Mouse (Mus musculus): ENCODE measurements at regions not wholly inside any gene's neighbourhood (a gene's known extent, or its start where the extent isn't known, plus 50 kb on each side); places are given as distances from the start of the nearest gene placed in this dataset.
"Not testable (repeated sequence)": the region's sequence is repeated elsewhere in the genome, so short reads cannot be mapped to it uniquely, and the experiment has no call there.

DNA sequence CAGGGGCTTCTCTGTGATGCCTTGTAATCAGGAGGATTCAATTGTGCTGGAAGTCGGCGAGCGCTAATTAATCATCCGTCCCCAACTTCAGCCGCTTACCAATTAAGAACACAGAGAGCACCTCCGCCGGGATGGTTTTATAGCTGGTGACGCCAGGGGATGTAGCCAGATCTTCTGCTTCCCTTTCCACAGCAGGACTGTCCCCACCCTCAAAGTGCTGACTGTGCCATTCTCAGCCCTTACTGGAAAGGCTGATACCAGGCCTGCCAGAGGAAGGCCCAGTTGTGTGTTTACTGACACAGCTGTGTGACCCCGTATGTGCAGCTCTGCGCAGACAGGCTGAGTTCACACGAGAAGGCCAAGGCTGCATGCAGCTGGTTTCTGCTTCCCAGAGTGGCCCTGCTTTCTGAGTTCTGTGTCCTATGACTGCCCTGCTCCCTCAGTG lies 59.9 kb upstream of the Bend4 start:
- no peaks in the 10 kb centered on the region for H3K36me3 ChIP-seq
- no peaks in the 10 kb centered on the region for H3K27me3 ChIP-seq
- 65% methylated on average over 11 of the region's 11 CpGs for WGBS
- no peak for ATAC-seq (ENCODE audit: insufficient number of reproducible peaks, insufficient read depth, low FRiP score, low TSS enrichment, low read depth)
- no peak overlapping the region for H3K9ac ChIP-seq
- H3K9me3 ChIP-seq, result no peaks in the 10 kb centered on the region
- no peak overlapping the region for H3K27ac ChIP-seq
- no peak overlapping the region for H3K4me2 ChIP-seq
- no peak overlapping the region for H3K4me3 ChIP-seq
- H3K4me1 ChIP-seq, result peaks cover 5% of the 10 kb centered on the region

- not testable (repeated sequence) for H3K36me3 ChIP-seq; ATAC-seq (ENCODE audit: insufficient number of reproducible peaks, insufficient read depth, low FRiP score, low TSS enrichment, low read depth); H3K4me2 ChIP-seq; H3K9me3 ChIP-seq; H3K4me1 ChIP-seq; H3K27me3 ChIP-seq; H3K4me3 ChIP-seq; H3K27ac ChIP-seq; H3K9ac ChIP-seq
These were observed 62.6 kb upstream of the Bend4 start for GRCm38 (mm10) chr5:67490709-67491108.

DNA sequence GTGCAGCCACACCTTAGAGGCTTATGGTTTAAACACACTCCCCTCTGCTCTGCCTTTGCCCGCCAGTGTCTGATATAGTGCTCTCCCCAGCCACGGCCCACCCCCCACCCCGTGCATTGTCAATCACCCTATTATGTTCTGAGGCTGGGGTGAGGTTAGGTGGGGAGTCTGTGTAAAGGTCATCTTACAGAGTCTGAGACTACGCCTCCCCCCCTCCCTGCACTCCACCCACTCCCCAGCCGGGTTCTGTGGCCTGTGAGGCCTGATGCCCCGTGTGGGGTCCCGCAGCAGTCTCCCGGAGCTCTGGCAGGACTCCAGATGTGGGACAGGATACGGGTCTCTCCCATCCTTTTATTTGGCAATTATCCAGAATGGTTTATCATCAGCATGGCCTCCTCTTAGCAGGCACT lies 64.8 kb upstream of the Bend4 start:
- Histone ChIP-seq H3K27me3 (no peaks in the 10 kb centered on the region), H3K4me3 (no peak overlapping the region), H3K4me1 (peaks cover 8% of the 10 kb centered on the region), H3K9me3 (no peaks in the 10 kb centered on the region), H3K36me3 (no peaks in the 10 kb centered on the region), H3K27ac (no peak overlapping the region), H3K9ac (no peak overlapping the region), H3K4me2 (no peak overlapping the region)
- WGBS, result 24% methylated on average over 9 of the region's 9 CpGs
- peak; percentile 69; the same call in 1 of the 2 replicates for ATAC-seq (ENCODE audit: insufficient number of reproducible peaks, insufficient read depth, low FRiP score, low TSS enrichment, low read depth)

- Histone ChIP-seq H3K27me3 (no peaks in the 10 kb centered on the region), H3K9ac (no peak overlapping the region), H3K4me3 (no peak overlapping the region), H3K9me3 (no peaks in the 10 kb centered on the region), H3K36me3 (no peaks in the 10 kb centered on the region), H3K4me2 (no peak overlapping the region), H3K27ac (no peak overlapping the region), H3K4me1 (peaks cover 8% of the 10 kb centered on the region)
- no peak for ATAC-seq (ENCODE audit: insufficient number of reproducible peaks, insufficient read depth, low FRiP score, low TSS enrichment, low read depth)
- WGBS, result 67% methylated on average over 7 of the region's 7 CpGs
These were observed 68.6 kb upstream of the Bend4 start for GRCm38 (mm10) chr5:67496710-67497109.

- no peak overlapping the region for H3K4me2 ChIP-seq
- no peak overlapping the region for H3K9ac ChIP-seq
- ATAC-seq (ENCODE audit: insufficient number of reproducible peaks, insufficient read depth, low FRiP score, low TSS enrichment, low read depth), result no peak
- H3K36me3 ChIP-seq, result no peaks in the 10 kb centered on the region
- H3K4me3 ChIP-seq, result no peak overlapping the region
- WGBS, result 95% methylated on average over 5 of the region's 5 CpGs
- H3K27ac ChIP-seq, result no peak overlapping the region
- no peaks in the 10 kb centered on the region for H3K4me1 ChIP-seq
- H3K27me3 ChIP-seq, result no peaks in the 10 kb centered on the region
- H3K9me3 ChIP-seq, result no peaks in the 10 kb centered on the region
These were observed 87.4 kb upstream of the Shisa3 start for GRCm38 (mm10) chr5:67520251-67520650.

DNA sequence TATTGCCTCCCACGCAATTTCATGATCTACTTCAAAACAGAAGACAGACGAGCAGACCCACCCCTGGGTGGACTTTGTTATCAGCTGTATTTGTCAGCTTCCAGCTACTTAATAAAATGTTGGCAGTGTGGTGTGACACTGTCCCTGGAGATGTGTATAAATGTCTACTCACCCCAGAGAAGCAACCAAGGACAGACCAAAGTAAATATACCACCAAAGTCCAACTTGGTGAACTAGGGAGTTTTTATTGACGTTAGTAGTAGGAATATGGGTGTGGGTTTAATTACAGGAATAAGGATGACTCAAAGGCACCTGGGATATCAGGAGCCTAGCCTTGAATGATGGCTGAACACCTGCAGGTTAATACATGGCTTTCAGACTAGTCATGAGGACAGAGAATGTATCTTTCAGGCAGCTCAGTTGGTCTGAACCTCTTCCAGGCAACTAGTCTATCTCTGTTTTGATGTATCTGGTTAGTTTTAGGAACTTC lies 86.2 kb upstream of the Shisa3 start:
- no peak overlapping the region for H3K9ac ChIP-seq
- no peaks in the 10 kb centered on the region for H3K9me3 ChIP-seq
- H3K27ac ChIP-seq, result no peak overlapping the region
- no peaks in the 10 kb centered on the region for H3K27me3 ChIP-seq
- H3K4me2 ChIP-seq, result no peak overlapping the region
- H3K4me1 ChIP-seq, result no peaks in the 10 kb centered on the region
- ATAC-seq (ENCODE audit: insufficient number of reproducible peaks, insufficient read depth, low FRiP score, low TSS enrichment, low read depth), result no peak
- no peak overlapping the region for H3K4me3 ChIP-seq
- WGBS, result 82% methylated on average over 3 of the region's 3 CpGs
- H3K36me3 ChIP-seq, result no peaks in the 10 kb centered on the region

DNA sequence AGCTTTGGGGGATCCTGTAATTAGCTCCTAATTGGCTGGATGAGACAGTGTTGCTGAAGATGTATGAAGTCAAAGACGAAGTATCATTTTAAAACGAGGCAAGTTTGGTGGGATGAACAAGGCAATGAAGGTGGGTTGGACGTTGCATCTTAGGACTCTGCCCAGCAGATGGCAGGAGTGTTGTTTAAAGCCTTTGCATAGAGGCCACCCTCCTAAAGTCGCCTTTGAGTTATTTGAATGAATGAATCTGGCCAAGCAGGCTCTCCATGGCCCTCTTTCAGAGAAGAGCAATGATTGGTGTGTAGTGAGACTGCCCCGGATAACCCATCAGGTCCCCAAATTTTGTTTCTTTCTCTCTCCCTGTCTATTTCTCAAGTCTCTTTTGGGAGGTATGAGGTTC lies 77.5 kb upstream of the Shisa3 start:
- Histone ChIP-seq H3K4me3 (no peak overlapping the region), H3K4me2 (no peak overlapping the region), H3K9me3 (no peaks in the 10 kb centered on the region), H3K9ac (no peak overlapping the region), H3K27ac (no peak overlapping the region), H3K36me3 (no peaks in the 10 kb centered on the region), H3K4me1 (peaks cover 3% of the 10 kb centered on the region; the same call in 1 of the 2 replicates), H3K27me3 (peaks cover 14% of the 10 kb centered on the region; the same call in 1 of the 2 replicates)
- WGBS, result 66% methylated on average over 5 of the region's 5 CpGs
- no peak for ATAC-seq (ENCODE audit: insufficient number of reproducible peaks, insufficient read depth, low FRiP score, low TSS enrichment, low read depth)

- Histone ChIP-seq H3K4me3 (no peak overlapping the region), H3K4me2 (no peak overlapping the region), H3K27ac (no peak overlapping the region), H3K27me3 (peaks cover 15% of the 10 kb centered on the region; the same call in 1 of the 2 replicates), H3K9ac (no peak overlapping the region), H3K36me3 (no peaks in the 10 kb centered on the region), H3K9me3 (no peaks in the 10 kb centered on the region), H3K4me1 (peaks cover 3% of the 10 kb centered on the region; the same call in 1 of the 2 replicates)
- ATAC-seq (ENCODE audit: insufficient number of reproducible peaks, insufficient read depth, low FRiP score, low TSS enrichment, low read depth), result no peak
- 33% methylated on average over 8 of the region's 8 CpGs for WGBS
These were observed 76.7 kb upstream of the Shisa3 start for GRCm38 (mm10) chr5:67530957-67531356.

- Histone ChIP-seq H3K4me3 (peak overlapping the region; percentile 16; the same call in 1 of the 2 replicates), H3K9me3 (no peaks in the 10 kb centered on the region), H3K27ac (no peak overlapping the region), H3K36me3 (no peaks in the 10 kb centered on the region), H3K9ac (no peak overlapping the region), H3K4me1 (peaks cover 3% of the 10 kb centered on the region; the same call in 1 of the 2 replicates), H3K4me2 (peak overlapping the region; percentile 48), H3K27me3 (peaks cover 21% of the 10 kb centered on the region)
- ATAC-seq (ENCODE audit: insufficient number of reproducible peaks, insufficient read depth, low FRiP score, low TSS enrichment, low read depth), result no peak
- WGBS, result 1% methylated on average over 12 of the region's 12 CpGs
These were observed 75.3 kb upstream of the Shisa3 start for GRCm38 (mm10) chr5:67532351-67532750.

DNA sequence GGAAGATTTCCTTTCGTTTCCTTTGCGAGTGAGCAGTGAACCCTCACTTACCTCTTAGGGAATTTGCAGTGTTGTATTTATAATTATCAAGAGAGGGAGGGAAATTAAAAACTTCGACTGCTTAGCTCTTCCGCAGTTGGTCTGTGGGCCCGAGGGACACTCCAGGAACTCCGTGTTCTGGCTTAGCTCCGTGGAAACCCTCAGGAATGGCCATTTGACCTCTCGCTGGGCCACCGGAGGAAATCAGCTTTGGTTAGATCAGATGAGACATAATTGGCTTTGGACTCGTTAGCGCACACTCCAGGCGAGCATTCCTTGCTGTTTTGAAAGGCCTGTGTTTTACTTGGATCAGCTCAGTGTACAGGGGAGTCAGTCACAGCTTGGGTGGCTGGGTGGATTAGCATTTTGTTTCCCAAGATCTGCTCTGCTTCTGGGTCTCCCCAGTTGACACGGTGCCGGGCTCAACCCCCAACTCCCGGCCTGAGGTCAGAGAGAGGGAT lies 74.9 kb upstream of the Shisa3 start:
- Histone ChIP-seq H3K9ac (no peak overlapping the region), H3K9me3 (no peaks in the 10 kb centered on the region), H3K27ac (no peak overlapping the region), H3K4me2 (peak overlapping the region; percentile 48), H3K4me3 (peak overlapping the region; percentile 16; the same call in 1 of the 2 replicates), H3K27me3 (peaks cover 21% of the 10 kb centered on the region), H3K4me1 (peaks cover 3% of the 10 kb centered on the region; the same call in 1 of the 2 replicates), H3K36me3 (no peaks in the 10 kb centered on the region)
- WGBS, result 22% methylated on average over 15 of the region's 15 CpGs
- no peak for ATAC-seq (ENCODE audit: insufficient number of reproducible peaks, insufficient read depth, low FRiP score, low TSS enrichment, low read depth)

DNA sequence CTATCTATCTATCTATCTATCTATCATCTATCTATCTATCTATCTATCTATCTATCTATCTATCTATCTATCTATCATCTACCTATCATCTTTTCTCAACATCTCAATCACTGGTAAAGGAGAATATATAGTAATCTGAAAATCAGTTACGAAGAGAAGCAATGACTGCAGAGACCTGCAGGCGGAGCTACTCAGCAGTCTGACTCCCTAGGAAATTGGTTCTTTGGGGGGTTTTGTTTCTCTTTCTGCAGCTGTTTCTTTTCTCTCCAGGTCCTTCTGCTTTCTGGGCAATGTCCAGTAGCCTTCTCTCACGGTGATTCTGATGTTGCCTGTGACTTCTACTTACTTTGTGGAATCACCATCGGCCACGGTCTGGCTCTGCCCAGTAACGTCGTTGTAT lies 73.6 kb upstream of the Shisa3 start:
- Histone ChIP-seq H3K4me1 (peaks cover 3% of the 10 kb centered on the region; the same call in 1 of the 2 replicates), H3K9me3 (no peaks in the 10 kb centered on the region), H3K4me2 (no peak overlapping the region), H3K27me3 (peaks cover 21% of the 10 kb centered on the region), H3K36me3 (no peaks in the 10 kb centered on the region), H3K27ac (no peak overlapping the region), H3K4me3 (no peak overlapping the region), H3K9ac (no peak overlapping the region)
- 83% methylated on average over 7 of the region's 7 CpGs for WGBS
- ATAC-seq (ENCODE audit: insufficient number of reproducible peaks, insufficient read depth, low FRiP score, low TSS enrichment, low read depth), result no peak

GRCm38 (mm10) chr5:67537990-67538389 lies 69.7 kb upstream of the Shisa3 start:
- H3K27me3 ChIP-seq, result peaks cover 21% of the 10 kb centered on the region
- H3K36me3 ChIP-seq, result no peaks in the 10 kb centered on the region
- no peak for ATAC-seq (ENCODE audit: insufficient number of reproducible peaks, insufficient read depth, low FRiP score, low TSS enrichment, low read depth)
- H3K4me3 ChIP-seq, result no peak overlapping the region
- no peak overlapping the region for H3K27ac ChIP-seq
- H3K9me3 ChIP-seq, result no peaks in the 10 kb centered on the region
- no peak overlapping the region for H3K9ac ChIP-seq
- H3K4me1 ChIP-seq, result no peaks in the 10 kb centered on the region
- WGBS, result 87% methylated on average over 5 of the region's 5 CpGs
- no peak overlapping the region for H3K4me2 ChIP-seq

Measured in embryonic facial prominence, embryonic 13.5 days (tissue).